Mouse (Mus musculus): ENCODE results near the gene Crygf. TPM values are rescaled to one million over a fixed set of nuclear protein-coding genes. Genes with fewer than 3 reads are reported as not detected.
"Not testable (repeated sequence)": the region's sequence is repeated elsewhere in the genome, so short reads cannot be mapped to it uniquely, and the experiment has no call there.

The Crygf gene
- polyA plus RNA-seq (2015; fragmentation: Nextera tagmentation; extraction: Ambion mirVana) = not detected in 2 replicates

- H3K9ac ChIP-seq = no peak within 1 kb of the TSS
- H3K4me2 ChIP-seq = no peak within 1 kb of the TSS
- no peaks in the 10 kb centered on the region for H3K27me3 ChIP-seq
- H3K36me3 ChIP-seq = no peaks in the 10 kb centered on the region
- no peak within 1 kb of the TSS for H3K4me3 ChIP-seq
- H3K27ac ChIP-seq = no peak within 1 kb of the TSS
- no peaks in the 10 kb centered on the region for H3K9me3 ChIP-seq
- 78% methylated on average over 4 of the region's 4 CpGs for WGBS
- ATAC-seq (ENCODE audit: insufficient number of reproducible peaks, low FRiP score, low TSS enrichment, low read depth) = no peak
- no peaks in the 10 kb centered on the region for H3K4me1 ChIP-seq
Observed at GRCm38 (mm10) chr1:65926294-65926693, at the start of gene Crygf. Gene Crygf (plus strand): TSS chr1:65926520.

GRCm38 (mm10) chr1:65925361-65926210 is 734 bp upstream of the Crygf start:
- no peaks in the 10 kb centered on the region for H3K4me1 ChIP-seq
- H3K9me3 ChIP-seq = no peaks in the 10 kb centered on the region
- ATAC-seq (ENCODE audit: insufficient number of reproducible peaks, low FRiP score, low TSS enrichment, low read depth) = no peak
- H3K9ac ChIP-seq = no peak overlapping the region
- WGBS = 55% methylated on average over 6 of the region's 6 CpGs
- H3K27ac ChIP-seq = no peak overlapping the region
- no peak overlapping the region for H3K4me2 ChIP-seq
- no peak overlapping the region for H3K4me3 ChIP-seq
- no peaks in the 10 kb centered on the region for H3K36me3 ChIP-seq
- H3K27me3 ChIP-seq = no peaks in the 10 kb centered on the region

- WGBS = 83% methylated on average over 11 of the region's 11 CpGs
- not testable (repeated sequence) for H3K4me3 ChIP-seq; H3K4me1 ChIP-seq; H3K4me2 ChIP-seq; H3K27me3 ChIP-seq; ATAC-seq (ENCODE audit: insufficient number of reproducible peaks, low FRiP score, low TSS enrichment, low read depth); H3K9ac ChIP-seq; H3K36me3 ChIP-seq; H3K27ac ChIP-seq; H3K9me3 ChIP-seq
Observed at GRCm38 (mm10) chr1:65926696-65927095, 376 bp downstream of the Crygf start.

- H3K27ac ChIP-seq = no peak overlapping the region
Observed at GRCm38 (mm10) chr1:65930055-65930454, 3.7 kb downstream of the Crygf start.

GRCm38 (mm10) chr1:65932091-65932812 is 5.9 kb downstream of the Crygf start:
- Histone ChIP-seq H3K9ac (no peak overlapping the region), H3K36me3 (no peaks in the 10 kb centered on the region), H3K27me3 (no peaks in the 10 kb centered on the region), H3K4me1 (no peaks in the 10 kb centered on the region; the same call in 1 of the 2 replicates), H3K27ac (no peak overlapping the region), H3K9me3 (no peaks in the 10 kb centered on the region), H3K4me2 (no peak overlapping the region), H3K4me3 (no peak overlapping the region)
- ATAC-seq (ENCODE audit: insufficient number of reproducible peaks, low FRiP score, low TSS enrichment, low read depth) = no peak
- 51% methylated on average over 4 of the region's 4 CpGs for WGBS

More at GRCm38 (mm10) chr1:65930055-65930454, 3.7 kb downstream of the Crygf start:
- H3K9me3 ChIP-seq = no peaks in the 10 kb centered on the region
- no peak for ATAC-seq (ENCODE audit: insufficient number of reproducible peaks, low FRiP score, low TSS enrichment, low read depth)
- no peaks in the 10 kb centered on the region; the same call in 1 of the 2 replicates for H3K4me1 ChIP-seq
- H3K9ac ChIP-seq = no peak overlapping the region
- H3K4me3 ChIP-seq = no peak overlapping the region
- no peaks in the 10 kb centered on the region for H3K36me3 ChIP-seq
- WGBS = 71% methylated on average over 2 of the region's 2 CpGs
- H3K27me3 ChIP-seq = no peaks in the 10 kb centered on the region
- no peak overlapping the region for H3K4me2 ChIP-seq

Other genes starting within 250 kb of the Crygf start
- 21.5 and 23.1 TPM in 2 replicates for gene Map2, start 248.8 kb downstream of the Crygf start, polyA plus RNA-seq (2015; fragmentation: Nextera tagmentation; extraction: Ambion mirVana)